Mouse (Mus musculus) urinary bladder, postnatal 14 days (tissue): Measurements from ENCODE around the gene Upk3b.

Source experiments
- DNase-seq: peaks from one replicate; pipeline ENCODE4 v3.0.0; 2021; ENCODE audit warnings: low spot score

Gene Upk3b

DNA sequence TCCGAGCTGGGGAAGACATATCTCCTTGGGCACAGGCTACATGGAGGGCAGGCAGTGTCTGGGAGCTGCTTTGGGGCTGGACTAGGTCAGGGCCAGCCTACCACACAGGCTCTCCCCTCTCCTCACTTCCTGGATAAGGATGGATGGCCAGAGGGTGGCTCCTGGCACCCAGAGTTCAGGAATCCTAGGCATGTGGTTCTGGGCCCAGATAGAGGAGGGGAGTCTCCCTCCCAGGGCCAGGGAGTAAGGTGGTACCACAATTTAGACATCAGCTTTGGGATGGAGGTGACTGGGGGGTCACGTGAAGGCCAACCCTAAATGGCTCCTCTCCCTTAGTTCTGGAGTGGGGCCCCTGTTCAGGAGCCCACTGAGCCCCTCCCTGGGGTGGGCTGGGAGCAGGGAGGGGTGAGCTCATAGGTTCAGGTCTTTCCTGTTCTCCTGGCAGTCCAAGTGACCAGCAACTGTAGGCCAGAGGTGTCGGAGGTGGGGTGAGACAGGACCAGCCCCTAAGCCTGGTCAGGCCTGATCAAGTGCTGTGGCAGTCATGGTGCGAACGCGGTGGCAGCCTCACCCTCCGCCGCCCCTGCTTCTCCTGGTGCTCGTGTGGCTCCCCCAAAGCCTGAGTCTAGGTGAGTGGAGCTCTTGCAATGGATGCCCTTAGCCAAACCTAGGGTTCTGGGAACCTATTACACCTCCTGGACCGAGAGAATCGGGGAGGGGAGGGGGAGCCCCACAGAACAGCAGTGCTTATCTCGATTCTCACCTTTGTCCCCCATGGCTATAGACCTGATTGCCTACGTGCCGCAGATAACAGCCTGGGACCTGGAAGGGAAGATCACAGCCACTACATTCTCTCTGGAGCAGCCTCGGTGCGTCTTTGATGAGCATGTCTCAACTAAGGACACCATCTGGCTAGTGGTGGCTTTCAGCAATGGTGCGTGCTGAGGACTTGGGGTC is at the start of gene Upk3b:
TSS of gene Upk3b (plus strand) at position 239 of the 957 bp plus-strand sequence.
- peak; percentile 70 for DNase-seq

- no peak for DNase-seq
These were observed 47.7 kb upstream of the Upk3b start for GRCm38 (mm10) chr5:135990601-135991000.

GRCm38 (mm10) chr5:135993381-135993965 is 44.8 kb upstream of the Upk3b start:
- no peak for DNase-seq

DNA sequence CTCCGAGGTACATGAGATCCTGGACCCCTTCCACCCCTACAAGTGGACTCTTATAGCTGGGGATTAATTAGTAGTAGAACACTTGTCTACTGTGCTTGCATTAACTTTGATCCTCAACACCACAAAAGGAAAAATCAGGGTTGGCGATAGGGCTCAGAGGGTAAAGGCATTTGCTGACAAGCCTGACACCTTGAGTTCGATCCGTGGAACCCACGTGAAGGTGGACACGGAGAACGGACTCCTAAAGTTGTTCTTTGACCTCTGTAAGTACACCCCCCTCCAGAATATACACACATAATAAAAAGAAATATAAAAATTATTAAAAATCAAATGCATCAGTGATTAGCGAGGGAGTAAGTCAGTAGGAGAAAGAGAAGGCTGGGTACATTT is 44.0 kb upstream of the Upk3b start:
- no peak for DNase-seq

DNA sequence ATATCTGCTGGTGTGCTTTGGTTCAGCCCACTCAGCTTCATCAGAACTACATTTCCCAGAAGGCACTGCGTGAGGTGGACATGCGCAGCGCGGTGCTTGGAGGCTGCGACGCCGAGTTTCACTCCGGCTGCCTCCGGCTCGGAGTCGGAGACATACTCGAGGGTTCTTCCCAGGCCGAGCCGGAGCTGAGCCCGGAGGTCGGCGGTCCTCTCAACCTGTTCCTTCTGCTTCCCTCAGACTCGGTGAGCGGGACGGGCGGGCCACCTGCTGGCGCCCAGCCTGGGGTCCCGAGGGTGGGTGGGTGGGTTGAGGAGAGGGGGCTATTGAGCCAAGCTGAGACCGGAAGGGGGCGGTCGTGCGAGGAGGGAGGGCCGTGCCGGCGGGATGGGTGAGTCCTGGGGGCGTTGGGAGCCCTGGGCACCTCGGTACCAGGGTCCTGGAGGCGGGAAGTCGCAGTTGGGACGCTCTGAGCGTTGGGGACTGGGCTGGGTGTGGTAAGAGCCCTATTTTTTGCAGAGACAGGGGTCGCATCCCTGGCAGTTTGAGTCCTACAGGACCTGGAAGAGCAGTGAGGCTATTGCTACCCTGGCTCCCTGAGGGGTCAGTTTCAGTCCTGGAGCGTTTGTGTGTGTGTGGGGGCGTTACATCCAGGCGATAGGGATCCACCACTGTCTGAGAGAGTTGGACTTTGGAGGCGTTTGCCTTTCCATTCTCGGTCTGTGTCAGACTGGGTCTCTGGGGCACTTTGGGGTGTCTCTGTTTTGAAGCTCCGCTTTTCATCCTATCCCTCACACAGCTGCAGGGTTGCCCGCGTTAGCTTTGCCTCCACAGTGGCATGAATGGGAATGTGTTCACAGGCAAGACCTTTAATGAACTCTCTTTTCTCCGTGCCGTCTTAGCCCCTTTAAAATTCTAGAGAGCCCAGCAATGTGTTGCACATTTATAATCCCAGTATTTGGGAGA is 43.3 kb upstream of the Upk3b start, which contains the start of gene Dtx2:
TSS of gene Dtx2 (plus strand) at position 76 of the 963 bp plus-strand sequence.
- DNase-seq: peak; percentile 90

DNA sequence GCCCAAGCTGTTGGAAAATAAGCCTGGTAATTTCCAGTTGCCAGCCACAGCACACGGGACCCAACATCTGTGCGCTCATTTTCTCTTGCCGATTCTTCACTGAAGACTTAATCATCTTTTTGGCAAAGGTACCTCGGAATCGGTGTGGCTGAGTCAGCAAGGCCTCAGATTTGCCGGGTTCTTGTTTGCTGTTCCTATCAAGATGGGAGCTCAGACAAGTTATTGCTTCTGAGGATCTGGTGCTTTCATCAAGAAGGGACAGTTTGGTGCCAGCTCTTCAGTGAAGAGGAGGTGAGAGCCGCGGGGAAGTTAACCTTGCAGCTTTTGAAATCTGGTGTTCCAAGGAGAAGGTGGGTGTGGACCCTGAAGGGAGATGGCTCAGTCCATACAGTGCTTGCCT is 42.1 kb upstream of the Upk3b start:
- no peak for DNase-seq

DNA sequence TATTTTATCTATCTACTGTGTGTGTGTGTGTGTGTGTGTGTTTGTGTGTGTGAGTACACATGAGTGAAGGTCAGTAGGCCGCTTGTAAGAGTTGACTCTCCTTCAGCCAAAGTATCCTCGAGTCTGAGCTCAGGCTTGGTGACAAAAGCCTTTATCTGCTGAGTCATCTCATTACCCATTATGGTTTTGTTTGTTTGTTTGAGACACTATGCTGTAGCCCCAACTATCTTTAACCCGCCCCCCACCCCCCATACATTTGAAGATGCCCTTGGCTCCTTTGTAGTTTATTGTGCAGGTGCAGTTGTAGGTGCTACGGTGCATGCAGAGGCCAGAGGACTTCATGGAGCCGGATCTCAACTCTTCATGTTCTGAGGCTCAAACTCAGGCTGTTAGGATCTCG is 37.1 kb upstream of the Upk3b start:
- no peak for DNase-seq

DNA sequence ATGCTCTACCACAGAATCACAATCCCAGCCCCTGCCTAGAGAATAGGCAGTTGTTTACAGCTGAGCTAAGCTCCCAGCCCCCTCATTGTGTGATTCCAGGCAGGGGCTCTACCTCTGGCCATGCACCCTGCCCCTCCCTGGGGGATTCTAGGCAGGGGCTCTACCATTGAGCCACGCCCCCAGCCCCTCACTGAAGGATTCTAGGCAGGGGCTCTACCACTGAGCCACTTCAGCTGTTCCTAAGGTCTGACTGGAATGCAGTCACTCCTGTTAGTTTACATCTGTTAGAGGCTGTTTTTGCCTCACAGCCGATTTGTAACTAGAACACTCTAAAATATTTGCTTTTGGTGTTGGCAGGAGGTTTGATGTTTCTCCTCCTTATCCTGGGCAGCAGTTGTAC is 36.0 kb upstream of the Upk3b start:
- no peak for DNase-seq

GRCm38 (mm10) chr5:136002751-136003151 is 35.5 kb upstream of the Upk3b start:
- DNase-seq: no peak

DNA sequence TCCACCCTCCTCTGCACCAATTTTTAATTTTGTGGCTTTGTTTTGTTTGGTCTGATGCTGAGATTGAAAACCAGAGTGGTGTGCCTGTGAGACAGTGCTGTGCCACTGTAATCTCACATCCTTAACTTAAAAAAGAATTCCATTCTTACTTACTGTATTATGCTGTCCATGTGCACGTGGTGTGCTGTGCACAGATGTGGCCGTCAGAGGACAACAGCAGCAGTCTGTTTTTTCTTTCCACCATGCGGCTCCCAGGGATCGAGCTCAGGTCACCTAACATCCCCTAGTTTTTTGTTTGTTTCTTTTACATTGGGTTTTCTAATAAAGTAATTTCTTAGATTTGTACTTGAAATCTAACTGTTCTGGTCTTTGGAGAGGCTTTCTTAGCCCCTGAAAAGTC is 33.8 kb upstream of the Upk3b start:
- DNase-seq: no peak

GRCm38 (mm10) chr5:136007745-136008144 is 30.6 kb upstream of the Upk3b start:
- DNase-seq: no peak

DNA sequence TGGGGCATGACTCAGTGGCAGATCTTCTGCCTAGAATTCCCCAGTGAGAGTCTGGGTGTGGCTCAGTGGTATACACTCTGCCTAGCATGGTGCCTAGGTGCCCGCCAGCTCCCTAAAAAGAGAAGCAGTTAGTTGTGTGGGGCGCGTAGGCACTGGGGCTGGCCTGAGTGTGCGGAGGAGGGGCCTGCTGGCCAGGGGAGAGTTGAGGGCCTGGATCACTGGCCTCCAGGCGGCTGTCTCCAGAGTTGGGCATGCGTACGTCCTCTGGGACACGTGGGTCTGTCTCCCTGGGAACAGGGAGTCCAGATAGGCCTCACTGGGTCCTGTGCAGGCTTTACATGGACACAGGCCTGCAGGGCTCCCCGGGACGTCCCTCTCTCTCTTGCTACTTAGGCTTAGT is 23.4 kb upstream of the Upk3b start:
- DNase-seq: peak; percentile 32

DNA sequence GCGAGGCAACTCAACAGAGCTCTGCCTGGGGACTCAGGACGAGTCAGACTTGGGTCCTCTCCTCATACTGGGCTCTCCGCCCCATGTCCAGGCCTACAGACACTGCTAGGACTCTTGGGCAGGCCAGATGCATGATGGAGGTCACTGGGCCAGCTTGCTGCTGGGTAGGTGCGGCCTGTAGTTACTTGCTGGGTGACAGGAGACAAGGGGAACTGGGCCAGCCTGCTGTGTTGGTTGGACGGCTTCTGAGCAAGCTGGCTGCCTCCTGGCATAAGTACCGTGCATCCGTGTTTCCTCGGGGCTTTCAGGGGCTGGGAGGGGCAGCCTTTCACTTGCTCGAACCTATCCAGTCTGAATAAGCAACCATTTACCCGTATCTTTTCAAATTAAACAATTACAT is 22.7 kb upstream of the Upk3b start:
- peak; percentile 80 for DNase-seq

GRCm38 (mm10) chr5:136016014-136016876 is 22.1 kb upstream of the Upk3b start:
- DNase-seq: peak; percentile 67

DNA sequence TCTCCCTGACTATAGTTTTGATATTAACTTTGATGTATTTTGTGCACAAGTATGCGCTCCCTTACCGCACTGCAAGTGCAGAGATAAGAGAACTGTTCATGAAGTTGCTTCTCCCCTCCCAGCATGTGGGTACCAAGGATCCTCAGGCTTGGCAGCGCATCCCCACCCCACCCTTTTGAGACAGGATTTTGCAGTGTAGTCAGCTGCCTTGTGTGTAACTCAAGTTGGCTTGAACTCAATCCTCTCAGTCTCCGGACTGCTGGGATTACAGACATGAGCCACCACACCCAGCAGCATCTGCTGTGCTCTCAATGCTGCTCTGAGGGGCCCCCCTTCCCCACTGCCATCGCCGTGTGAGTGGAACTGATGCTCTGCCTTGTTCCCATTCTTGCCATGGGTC is 21.0 kb upstream of the Upk3b start:
- DNase-seq: peak; percentile 26

GRCm38 (mm10) chr5:136018726-136019125 is 19.6 kb upstream of the Upk3b start:
- no peak for DNase-seq

DNA sequence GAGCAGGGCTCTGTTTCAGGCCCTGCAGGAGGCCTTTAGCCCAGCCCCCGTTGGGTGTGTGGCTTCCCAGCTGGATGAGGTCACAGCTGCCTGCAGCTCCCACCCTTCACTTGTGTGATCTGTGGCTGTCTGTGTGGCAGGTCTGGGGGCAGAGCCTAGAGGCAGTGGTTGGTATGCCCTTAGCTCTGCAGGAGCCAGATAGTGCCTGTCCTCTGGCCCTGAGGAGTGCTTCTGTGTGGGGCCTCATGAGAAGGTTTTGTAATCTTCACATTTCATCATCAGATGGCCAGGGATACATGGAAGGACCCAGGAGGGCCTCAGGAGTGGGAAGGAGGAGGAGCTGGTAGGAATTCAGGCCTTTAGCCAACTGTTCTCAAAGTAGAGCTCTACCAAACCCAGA is 18.4 kb upstream of the Upk3b start:
- no peak for DNase-seq

- no peak for DNase-seq
These were observed 12.6 kb upstream of the Upk3b start for GRCm38 (mm10) chr5:136025712-136026111.

DNA sequence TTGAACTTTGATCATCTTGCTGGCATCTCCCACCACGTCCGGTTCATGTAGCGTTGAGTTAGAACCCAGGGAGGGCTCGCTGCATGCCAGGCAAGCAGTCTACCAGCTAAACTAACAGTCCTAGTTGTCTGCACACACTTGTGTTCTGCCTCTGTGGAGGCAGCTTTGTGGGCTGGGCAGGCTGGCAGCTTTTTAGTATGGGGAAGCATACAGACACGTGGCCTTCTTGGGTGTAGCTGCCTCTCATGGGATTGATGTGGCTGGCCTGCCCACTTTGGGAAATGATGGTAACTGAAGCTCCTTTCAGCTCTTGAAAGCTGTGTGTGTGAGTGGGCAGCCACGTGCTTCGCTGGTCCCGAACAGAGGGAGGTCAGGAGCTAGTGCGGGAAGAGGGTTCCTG is 11.4 kb upstream of the Upk3b start:
- no peak for DNase-seq

DNA sequence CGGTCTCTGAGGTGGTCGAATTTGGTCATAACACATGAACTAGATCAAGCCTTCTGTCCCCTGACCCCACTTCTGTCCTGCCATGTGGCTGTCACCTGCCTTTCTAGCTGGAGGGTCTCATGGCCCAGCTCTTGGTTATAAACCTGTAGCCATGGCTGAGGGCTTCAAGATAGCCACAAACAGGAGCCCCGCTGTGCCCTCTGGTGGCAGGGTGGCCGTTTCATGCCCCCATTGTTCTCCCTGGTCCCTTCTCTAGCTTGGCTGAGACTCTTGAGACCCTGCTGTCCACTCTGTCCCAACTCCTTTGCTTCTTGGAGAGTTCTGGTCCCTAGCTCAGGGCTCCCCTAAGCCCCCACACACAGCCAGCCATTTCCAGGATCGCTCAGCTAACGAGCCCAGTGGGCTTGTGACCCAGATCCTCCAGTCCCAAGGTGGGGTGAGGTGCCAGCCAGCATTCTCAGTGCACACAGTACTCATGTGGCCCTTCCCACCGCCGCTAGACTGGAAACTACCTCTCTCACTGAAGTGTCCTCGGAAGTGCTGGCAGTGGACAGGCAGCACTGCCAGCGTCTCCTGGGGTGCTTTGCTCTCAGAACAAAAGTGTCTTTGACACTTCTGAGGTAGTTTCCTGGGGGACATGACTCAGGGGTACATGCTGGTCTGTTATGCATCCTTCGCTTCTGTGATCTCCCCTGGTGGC is 10.5 kb upstream of the Upk3b start:
- DNase-seq: no peak

- no peak for DNase-seq
These were observed 3.4 kb upstream of the Upk3b start for GRCm38 (mm10) chr5:136034868-136035267.
